Mouse (Mus musculus) kidney, adult 2 months (tissue): ENCODE data around the gene Ipo7.

ENCODE experiments used
- CTCF ChIP-seq: fragments of 200-500 bp; conservative IDR thresholded peaks from 2 replicates; pipeline ENCODE4 v1.5.1; 2011; ENCODE audit warnings: low read depth, mild to moderate bottlenecking, control low read depth, low read length, moderate library complexity, mixed read lengths; ENCODE audit not compliant: insufficient read depth, insufficient read length
- POLR2A ChIP-seq: fragments of 200-500 bp; IDR thresholded peaks from one replicate; pipeline ENCODE4 v1.6.1; 2011; ENCODE audit warnings: low read depth, low read length, control low read depth

DNA sequence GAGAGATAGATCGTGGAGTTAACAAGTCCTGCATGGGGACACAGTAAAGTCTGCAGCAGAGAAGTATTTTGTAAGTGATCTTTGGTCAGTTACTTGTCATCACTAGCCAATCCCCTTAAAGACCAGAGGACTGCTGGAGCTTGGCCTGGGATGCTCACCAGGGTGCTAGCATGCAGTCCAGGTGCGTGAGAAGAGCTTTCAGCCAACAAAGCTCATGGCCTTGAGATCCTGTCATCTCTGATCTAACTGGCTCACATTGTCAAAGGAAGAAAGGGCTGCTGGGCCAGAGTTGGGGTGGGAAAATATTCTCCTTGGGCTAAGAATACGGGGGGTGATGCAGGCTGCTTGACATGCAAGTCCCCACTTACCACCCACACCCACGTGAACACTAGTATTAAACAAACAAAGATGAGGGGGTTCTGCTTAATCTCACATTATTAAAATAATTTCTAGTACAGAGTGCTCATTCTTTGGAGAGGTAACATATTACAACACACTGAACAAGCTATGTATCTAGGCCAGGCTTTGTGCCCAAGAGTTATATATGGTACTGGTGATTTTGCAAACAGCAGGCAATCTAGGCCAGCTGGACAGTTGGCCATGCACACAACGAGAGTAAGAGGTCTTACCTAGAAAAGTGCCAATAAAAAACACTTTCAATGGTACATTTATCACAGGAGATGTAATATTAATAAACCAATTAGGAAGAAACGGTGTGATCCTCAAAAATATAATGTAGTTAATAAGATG, 41.9 kb upstream of the Ipo7 start:
- TF ChIP-seq CTCF (no peak), POLR2A (no peak)
